Mouse (Mus musculus): ENCODE data around the gene Stard13. TPM values are rescaled to one million over a fixed set of nuclear protein-coding genes. Genes with fewer than 3 reads are reported as not detected.

Gene Stard13
- polyA plus RNA-seq, 1 experiment, result 7.1 TPM

DNA sequence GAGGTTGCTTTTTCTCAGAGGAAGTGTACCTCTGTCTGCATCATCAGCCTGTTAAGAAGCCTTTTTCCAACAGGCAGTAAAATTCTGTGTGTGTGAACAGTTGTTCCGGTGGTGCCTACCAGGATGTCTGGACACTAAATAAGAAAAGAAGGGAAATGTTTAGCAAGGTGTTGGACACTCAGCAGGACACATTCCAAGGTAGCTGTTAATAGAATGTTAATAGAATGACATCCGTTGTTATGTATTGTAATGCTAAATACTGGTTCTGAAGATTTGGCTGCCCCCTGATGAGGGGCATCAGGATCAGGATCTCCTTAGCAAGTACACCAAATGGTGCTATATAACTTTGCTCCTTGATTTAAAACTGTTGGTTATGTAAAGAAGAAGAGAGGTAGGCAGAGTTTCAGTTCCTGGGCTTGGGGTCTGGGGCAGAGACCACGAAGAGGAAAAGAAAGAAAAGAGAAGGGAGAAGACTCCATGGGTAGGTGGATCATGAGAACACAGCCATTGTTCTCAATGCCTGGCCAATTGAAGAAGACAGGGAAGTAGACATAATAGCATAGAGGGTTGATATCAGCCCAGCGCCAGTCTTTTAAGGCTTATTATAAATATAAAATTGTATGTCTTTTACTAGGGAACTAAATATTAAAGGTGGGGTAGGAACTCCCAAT, 9.8 kb downstream of the Stard13 start:
- Histone ChIP-seq H3K27ac (ENCODE audit: insufficient read depth, low read length) (no peak overlapping the region), H3K9ac (ENCODE audit: low read depth, poor library complexity, severe bottlenecking) (no peak overlapping the region), H3K4me1 (ENCODE audit: control insufficient read depth, insufficient read depth, low read length) (peaks cover under 1% of the 10 kb centered on the region), H3K4me3 (ENCODE audit: low read depth, low read length) (no peak overlapping the region), H3K9me3 (replicated peaks; ENCODE audit: control insufficient read depth, insufficient read depth, low read length, poor library complexity, severe bottlenecking) (no peaks in the 10 kb centered on the region), H3K27me3 (ENCODE audit: control insufficient read depth, insufficient read depth, low read length, poor library complexity, severe bottlenecking) (no peaks in the 10 kb centered on the region), H3K36me3 (ENCODE audit: control insufficient read depth, insufficient read depth, low read length, poor library complexity, severe bottlenecking) (no peaks in the 10 kb centered on the region)
- TF ChIP-seq EP300 (IDR thresholded peaks at IDR 0.05; ENCODE audit: insufficient read depth, low read depth, low read length) (no peak), POLR2A (IDR thresholded peaks at IDR 0.05; ENCODE audit: insufficient read depth, low read length) (no peak), CTCF (IDR thresholded peaks at IDR 0.05; ENCODE audit: low read depth, low read length) (no peak)

DNA sequence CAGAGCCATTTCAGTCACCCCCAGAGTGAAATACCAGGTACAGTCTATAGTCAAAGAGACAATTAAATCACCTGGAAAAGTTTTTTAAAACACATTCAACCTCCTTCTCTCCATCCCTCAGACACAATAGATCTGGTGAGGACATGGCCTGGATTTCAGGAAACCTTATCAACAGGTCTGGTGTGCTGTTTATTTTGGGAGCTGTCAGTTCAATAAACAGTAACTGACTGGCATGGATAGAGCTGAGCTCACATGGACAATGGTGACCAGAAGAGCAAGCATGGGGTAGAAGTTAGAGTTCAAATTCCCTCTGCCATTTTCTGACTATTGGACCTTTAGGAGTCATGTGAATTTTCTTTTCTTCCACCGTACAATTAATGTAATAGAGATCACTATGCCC, 10.8 kb downstream of the Stard13 start:
- Histone ChIP-seq H3K27ac (ENCODE audit: insufficient read depth, low read length) (no peak overlapping the region), H3K27me3 (ENCODE audit: control insufficient read depth, insufficient read depth, low read length, poor library complexity, severe bottlenecking) (no peaks in the 10 kb centered on the region), H3K4me3 (ENCODE audit: low read depth, low read length) (no peak overlapping the region), H3K9me3 (replicated peaks; ENCODE audit: control insufficient read depth, insufficient read depth, low read length, poor library complexity, severe bottlenecking) (no peaks in the 10 kb centered on the region), H3K36me3 (ENCODE audit: control insufficient read depth, insufficient read depth, low read length, poor library complexity, severe bottlenecking) (no peaks in the 10 kb centered on the region), H3K9ac (ENCODE audit: low read depth, poor library complexity, severe bottlenecking) (no peak overlapping the region), H3K4me1 (ENCODE audit: control insufficient read depth, insufficient read depth, low read length) (peaks cover 2% of the 10 kb centered on the region)
- TF ChIP-seq CTCF (IDR thresholded peaks at IDR 0.05; ENCODE audit: low read depth, low read length) (no peak), POLR2A (IDR thresholded peaks at IDR 0.05; ENCODE audit: insufficient read depth, low read length) (no peak), EP300 (IDR thresholded peaks at IDR 0.05; ENCODE audit: insufficient read depth, low read depth, low read length) (no peak)

DNA sequence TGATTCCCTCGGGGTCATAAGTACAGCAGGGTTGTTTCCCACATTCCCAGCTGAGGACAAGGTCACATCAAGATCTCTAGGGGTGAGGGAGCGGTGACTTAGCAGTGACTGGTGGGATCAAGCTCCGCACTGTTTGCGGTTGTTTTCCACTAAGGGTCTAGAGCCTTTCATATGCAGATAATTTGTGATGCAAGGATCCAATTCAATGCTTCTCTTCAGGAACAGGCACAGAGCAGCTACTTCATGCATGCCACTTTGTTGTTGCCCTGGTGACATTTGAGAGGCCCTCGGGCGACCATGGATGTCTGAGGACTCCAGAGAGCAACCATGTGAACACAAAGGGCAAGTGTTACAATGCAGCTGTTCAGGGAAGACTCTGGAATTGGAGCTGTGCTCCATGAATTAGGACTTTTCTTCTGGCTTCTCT, 14.9 kb downstream of the Stard13 start:
- no peaks in the 10 kb centered on the region for H3K27me3 ChIP-seq (ENCODE audit: control insufficient read depth, insufficient read depth, low read length, poor library complexity, severe bottlenecking)
- TF ChIP-seq EP300 (IDR thresholded peaks at IDR 0.05; ENCODE audit: insufficient read depth, low read depth, low read length), result peak; percentile 88
- no peak for TF ChIP-seq CTCF (IDR thresholded peaks at IDR 0.05; ENCODE audit: low read depth, low read length)
- no peak for TF ChIP-seq POLR2A (IDR thresholded peaks at IDR 0.05; ENCODE audit: insufficient read depth, low read length)
- H3K9ac ChIP-seq (ENCODE audit: low read depth, poor library complexity, severe bottlenecking), result no peak overlapping the region
- H3K36me3 ChIP-seq (ENCODE audit: control insufficient read depth, insufficient read depth, low read length, poor library complexity, severe bottlenecking), result no peaks in the 10 kb centered on the region
- no peak overlapping the region for H3K4me3 ChIP-seq (ENCODE audit: low read depth, low read length)
- peaks cover 2% of the 10 kb centered on the region for H3K4me1 ChIP-seq (ENCODE audit: control insufficient read depth, insufficient read depth, low read length)
- no peak overlapping the region for H3K27ac ChIP-seq (ENCODE audit: insufficient read depth, low read length)
- H3K9me3 ChIP-seq (replicated peaks; ENCODE audit: control insufficient read depth, insufficient read depth, low read length, poor library complexity, severe bottlenecking), result no peaks in the 10 kb centered on the region

DNA sequence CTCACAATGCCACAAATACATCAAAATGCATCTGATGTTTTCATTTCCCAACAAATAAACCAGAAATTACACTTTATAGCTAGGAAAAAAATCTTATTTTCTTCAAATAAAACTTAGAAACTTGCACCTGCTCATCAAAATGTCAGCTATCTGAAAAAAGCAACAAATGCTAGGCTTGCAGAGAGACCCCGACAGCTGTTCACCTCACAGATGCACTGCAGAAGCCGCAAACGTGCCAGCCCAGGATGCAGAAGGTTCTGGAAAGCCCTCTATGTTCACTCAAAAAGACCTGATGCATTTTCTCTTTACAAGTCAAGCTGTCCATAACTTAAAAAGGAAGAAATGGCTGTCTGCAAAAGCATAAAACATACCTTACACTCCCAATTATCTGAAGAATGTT, 20.5 kb downstream of the Stard13 start:
- Histone ChIP-seq H3K4me3 (ENCODE audit: low read depth, low read length) (no peak overlapping the region), H3K36me3 (ENCODE audit: control insufficient read depth, insufficient read depth, low read length, poor library complexity, severe bottlenecking) (no peaks in the 10 kb centered on the region), H3K27me3 (ENCODE audit: control insufficient read depth, insufficient read depth, low read length, poor library complexity, severe bottlenecking) (no peaks in the 10 kb centered on the region), H3K4me1 (ENCODE audit: control insufficient read depth, insufficient read depth, low read length) (no peaks in the 10 kb centered on the region), H3K27ac (ENCODE audit: insufficient read depth, low read length) (no peak overlapping the region), H3K9me3 (replicated peaks; ENCODE audit: control insufficient read depth, insufficient read depth, low read length, poor library complexity, severe bottlenecking) (no peaks in the 10 kb centered on the region), H3K9ac (ENCODE audit: low read depth, poor library complexity, severe bottlenecking) (no peak overlapping the region)
- no peak for TF ChIP-seq EP300 (IDR thresholded peaks at IDR 0.05; ENCODE audit: insufficient read depth, low read depth, low read length)
- TF ChIP-seq POLR2A (IDR thresholded peaks at IDR 0.05; ENCODE audit: insufficient read depth, low read length), result no peak
- no peak for TF ChIP-seq CTCF (IDR thresholded peaks at IDR 0.05; ENCODE audit: low read depth, low read length)

DNA sequence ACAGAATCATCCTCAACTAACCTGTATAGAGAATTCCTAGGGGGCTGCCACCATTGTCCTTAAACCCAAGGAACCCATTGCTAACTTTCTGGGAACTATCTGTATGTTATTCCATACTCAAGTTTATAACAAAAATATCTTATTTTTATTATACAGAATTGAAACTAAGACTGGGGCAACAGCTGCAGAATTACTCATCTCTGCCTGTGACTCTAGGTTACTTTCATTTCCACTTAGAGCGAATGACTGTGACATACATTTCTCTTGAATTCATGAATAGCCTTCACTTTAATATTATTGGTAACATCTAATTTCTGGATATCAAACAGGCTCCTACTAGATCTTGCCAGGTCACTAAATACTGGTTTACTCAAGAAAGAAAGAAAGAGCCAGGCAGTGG, 22.8 kb downstream of the Stard13 start:
- H3K4me3 ChIP-seq (ENCODE audit: low read depth, low read length), result no peak overlapping the region
- no peaks in the 10 kb centered on the region for H3K27me3 ChIP-seq (ENCODE audit: control insufficient read depth, insufficient read depth, low read length, poor library complexity, severe bottlenecking)
- no peaks in the 10 kb centered on the region for H3K9me3 ChIP-seq (replicated peaks; ENCODE audit: control insufficient read depth, insufficient read depth, low read length, poor library complexity, severe bottlenecking)
- H3K27ac ChIP-seq (ENCODE audit: insufficient read depth, low read length), result no peak overlapping the region
- no peak for TF ChIP-seq POLR2A (IDR thresholded peaks at IDR 0.05; ENCODE audit: insufficient read depth, low read length)
- no peaks in the 10 kb centered on the region for H3K4me1 ChIP-seq (ENCODE audit: control insufficient read depth, insufficient read depth, low read length)
- H3K36me3 ChIP-seq (ENCODE audit: control insufficient read depth, insufficient read depth, low read length, poor library complexity, severe bottlenecking), result no peaks in the 10 kb centered on the region
- H3K9ac ChIP-seq (ENCODE audit: low read depth, poor library complexity, severe bottlenecking), result no peak overlapping the region

DNA sequence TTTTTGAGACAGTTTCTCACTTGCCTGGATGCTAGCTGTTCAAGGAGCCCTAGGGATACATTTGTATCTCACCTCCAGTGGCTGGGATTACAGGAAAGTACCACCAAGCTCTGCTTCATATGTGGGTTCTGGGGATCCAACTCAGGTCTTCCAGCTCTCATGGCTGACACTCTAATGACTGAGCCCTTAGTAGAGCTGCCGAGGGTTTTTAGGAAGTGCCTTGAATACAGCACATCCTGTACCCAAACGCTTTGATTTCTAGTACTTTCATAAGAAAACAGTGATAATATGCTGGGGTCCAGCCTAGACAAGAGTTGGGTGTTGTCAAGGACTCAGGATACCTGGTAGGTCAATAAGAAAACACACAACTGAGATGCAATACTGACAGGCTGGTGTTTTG, 23.6 kb downstream of the Stard13 start:
- no peaks in the 10 kb centered on the region for H3K4me1 ChIP-seq (ENCODE audit: control insufficient read depth, insufficient read depth, low read length)
- no peak overlapping the region for H3K4me3 ChIP-seq (ENCODE audit: low read depth, low read length)
- no peak overlapping the region for H3K9ac ChIP-seq (ENCODE audit: low read depth, poor library complexity, severe bottlenecking)
- no peaks in the 10 kb centered on the region for H3K36me3 ChIP-seq (ENCODE audit: control insufficient read depth, insufficient read depth, low read length, poor library complexity, severe bottlenecking)
- no peaks in the 10 kb centered on the region for H3K9me3 ChIP-seq (replicated peaks; ENCODE audit: control insufficient read depth, insufficient read depth, low read length, poor library complexity, severe bottlenecking)
- TF ChIP-seq EP300 (IDR thresholded peaks at IDR 0.05; ENCODE audit: insufficient read depth, low read depth, low read length) (no peak), POLR2A (IDR thresholded peaks at IDR 0.05; ENCODE audit: insufficient read depth, low read length) (no peak), CTCF (IDR thresholded peaks at IDR 0.05; ENCODE audit: low read depth, low read length) (no peak)
- no peaks in the 10 kb centered on the region for H3K27me3 ChIP-seq (ENCODE audit: control insufficient read depth, insufficient read depth, low read length, poor library complexity, severe bottlenecking)
- H3K27ac ChIP-seq (ENCODE audit: insufficient read depth, low read length), result no peak overlapping the region
